Mouse (Mus musculus) thymus, postnatal 0 days (tissue): ENCODE data around the gene Il21r. TPM values are rescaled to one million over a fixed set of nuclear protein-coding genes. Genes with fewer than 3 reads are reported as not detected.

Source experiments
- DNase-seq: peaks from one replicate; pipeline ENCODE4 v3.0.0-alpha.2; 2015; ENCODE audit warnings: low spot score
- polyA plus RNA-seq: library from polyadenylated mRNA; unstranded; fragments of >200 nt; fragmentation: Nextera tagmentation; extraction: Ambion mirVana; gene quantifications from 2 replicates; pipeline ENCODE4 v1.2.1, GENCODE M21; 2015

Gene Il21r
- polyA plus RNA-seq, 1 experiment from 2014 or later = 36.8 TPM

DNA sequence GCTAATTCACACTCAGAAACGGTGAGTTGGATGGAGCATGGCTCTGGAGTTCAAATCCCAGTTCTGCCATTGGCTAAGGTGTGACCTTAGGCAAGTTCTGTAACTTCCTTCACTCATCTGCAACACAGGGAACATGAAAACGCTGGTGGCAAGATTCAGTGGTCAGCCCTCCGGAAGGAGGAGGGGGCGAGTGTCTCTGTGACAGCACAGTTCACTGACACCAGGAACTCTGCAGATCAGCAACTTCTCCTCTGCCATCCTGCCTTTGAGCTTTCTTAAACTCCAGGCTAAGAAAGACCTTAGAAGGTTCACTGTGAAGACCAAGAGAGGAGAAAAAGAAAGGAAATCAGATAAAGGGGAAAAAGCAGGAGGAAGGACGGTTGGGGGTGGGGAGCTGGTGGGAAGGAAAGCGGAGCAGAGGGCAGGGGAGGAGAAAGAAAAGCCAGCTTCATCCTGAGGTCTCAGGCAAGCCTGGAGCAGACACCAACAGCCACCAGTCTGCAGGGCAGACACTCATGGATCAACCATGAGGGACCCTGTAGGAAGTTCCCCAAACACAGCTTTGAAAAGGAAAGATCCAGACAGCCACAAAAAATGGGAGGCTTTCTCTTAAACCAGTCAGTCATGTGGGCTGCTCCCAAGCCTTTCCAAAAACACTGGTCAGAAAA lies 2.5 kb upstream of the Il21r start:
- peak; percentile 37 for DNase-seq

DNA sequence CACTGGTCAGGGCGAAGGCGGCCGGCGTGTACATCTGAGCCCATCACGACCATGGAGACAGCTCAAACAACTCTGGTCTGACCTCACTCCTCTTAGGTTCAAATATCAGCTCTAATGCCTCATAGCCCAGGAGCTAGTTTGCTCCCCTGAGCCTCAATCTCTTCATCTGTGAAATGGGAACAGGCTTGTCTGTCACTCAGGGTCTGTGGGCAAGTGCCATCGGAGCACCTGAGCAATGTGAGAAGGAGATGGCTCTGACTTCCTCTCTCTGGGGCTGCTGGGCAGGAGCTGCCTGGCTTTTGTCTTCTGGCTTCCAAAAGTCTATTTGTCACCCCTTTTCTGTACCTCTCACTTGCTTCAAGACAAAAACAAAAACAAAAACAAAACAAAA lies 2.0 kb upstream of the Il21r start:
- no peak for DNase-seq

DNA sequence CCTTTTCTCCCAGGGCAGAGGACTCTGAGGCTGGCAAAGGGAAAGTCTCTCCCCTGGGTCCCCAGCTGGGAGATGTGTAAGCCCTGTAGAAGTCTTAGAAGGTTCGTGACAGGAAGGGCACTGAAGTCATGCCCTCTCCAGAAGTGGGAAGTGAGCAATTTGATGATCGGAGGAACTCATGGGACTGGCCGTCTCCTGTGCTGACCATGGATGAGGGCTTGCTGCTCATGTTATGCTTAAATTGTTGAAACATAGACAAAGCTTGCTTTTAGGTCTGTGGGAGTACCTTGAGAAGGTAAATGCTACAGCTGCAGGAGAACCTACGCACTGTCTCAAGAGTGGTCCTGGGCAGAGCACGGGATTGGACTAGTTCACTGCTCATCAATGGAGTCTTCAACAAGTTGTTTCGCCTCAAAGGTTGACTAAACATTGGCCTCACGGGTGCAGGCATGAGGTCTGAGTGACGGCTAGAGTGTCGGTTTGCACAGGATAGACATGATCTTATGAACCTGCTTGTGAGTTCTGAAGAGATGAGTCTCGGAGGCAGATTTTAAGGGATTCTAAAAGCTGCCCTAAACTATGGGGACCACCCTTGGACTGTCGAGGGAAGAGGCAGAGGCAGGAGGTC lies 1.3 kb upstream of the Il21r start:
- DNase-seq = peak; percentile 22

DNA sequence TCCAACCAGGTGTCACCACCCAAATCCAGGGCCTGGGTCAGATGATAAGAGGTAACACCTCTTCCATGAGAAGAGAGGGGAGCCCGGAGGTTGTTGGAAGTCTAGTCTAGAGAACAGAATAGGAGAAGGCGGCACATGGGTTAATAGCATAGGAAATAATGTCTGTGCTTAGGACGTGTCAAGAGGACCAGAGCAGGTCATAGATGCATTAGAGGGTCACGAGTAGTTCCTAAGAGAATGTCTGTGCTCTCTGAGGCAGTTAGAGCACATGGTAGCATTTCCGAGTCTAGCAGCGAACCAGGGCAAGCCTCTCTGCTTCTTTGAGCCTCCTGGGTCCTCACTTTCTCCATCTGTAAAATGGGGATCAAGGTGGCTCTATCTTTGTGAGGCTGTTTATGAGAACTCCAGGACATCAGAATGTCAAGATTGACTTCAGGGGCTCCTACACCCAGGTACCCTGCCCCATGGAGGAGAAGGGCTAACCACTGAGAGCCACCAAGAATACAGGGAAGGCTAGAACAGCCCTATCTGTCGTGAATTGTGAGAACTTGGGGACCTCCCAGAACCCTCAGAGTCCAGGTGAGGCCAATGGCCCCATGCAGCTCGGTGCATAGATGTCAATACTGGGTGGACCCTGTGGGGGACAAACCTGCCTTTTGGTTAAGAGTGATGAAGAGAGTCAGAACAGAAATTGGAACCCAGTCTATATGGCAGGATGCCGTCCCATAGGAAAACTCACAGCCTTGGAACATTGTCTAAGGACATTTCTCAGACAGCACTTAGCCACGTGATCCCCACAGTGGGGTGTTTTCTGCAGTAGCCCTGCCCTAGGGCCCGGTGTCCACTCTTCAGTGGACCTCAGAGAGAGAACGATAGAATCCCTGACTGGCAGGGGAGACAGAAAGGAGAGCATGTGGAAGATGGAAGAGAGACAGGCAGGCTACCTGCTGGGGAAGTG lies 1.4 kb downstream of the Il21r start:
- DNase-seq = no peak

DNA sequence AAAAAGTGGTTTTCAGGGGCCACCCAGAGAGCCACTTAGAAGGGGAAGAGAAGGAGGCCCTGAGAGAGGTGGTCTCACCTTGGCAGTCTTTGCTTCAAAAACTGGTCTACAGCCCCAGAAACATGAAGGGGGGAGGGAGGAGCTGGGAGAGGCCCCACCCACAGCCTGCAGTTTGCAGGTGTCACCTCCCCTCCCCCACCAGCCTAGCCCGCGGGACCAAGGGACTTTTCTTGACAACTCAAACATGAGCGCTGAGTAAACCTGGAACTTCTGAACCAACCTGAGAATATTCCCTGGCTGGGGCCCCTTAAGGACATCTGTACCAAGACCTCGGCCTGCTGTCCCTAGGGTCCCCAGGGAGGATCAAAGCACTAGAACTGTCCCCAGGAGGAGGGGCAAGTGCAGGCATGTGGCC lies 2.5 kb downstream of the Il21r start:
- DNase-seq = peak; percentile 84

DNA sequence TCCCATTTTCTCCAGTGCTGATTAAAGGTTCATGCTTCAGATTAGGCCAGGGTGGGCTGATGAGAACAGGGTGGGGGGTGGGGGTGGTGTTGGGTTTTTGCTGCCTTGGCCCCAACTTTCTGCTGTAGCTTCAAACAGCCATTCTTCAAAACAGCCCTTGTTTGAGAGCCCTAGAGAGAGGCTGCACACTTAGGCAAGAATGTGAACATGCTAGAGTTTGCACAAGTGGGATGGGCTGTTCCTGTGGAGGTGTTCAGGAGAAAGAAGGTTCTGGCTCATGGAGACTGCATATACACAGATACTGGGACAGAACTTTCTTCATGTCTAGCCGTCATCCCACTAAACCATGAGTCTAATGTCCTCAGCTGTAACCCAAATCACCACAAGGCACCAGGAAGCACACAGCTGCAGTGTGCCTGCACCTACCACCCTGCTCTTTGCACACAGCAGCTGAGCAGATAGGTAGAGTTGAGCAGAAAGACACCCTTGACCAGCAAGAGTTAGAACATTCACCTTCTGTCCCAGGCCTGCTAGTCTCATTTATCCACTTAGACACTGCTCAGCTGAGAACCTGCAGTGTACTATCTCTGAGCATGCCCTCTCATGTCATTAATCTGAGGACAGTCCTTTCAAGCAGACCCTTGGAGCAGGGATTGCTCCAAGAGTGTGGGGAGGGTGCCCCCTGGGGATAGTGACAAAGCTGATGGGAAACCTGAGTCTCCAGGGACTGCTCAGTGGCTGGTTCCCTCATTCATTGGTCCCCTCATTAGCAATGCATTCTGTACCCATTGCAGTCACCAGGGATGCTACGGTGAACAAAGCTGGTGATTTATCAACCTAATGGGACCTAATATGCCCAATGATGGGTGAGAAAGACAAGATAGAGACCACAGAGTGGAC lies 3.3 kb downstream of the Il21r start:
- DNase-seq = peak; percentile 44

DNA sequence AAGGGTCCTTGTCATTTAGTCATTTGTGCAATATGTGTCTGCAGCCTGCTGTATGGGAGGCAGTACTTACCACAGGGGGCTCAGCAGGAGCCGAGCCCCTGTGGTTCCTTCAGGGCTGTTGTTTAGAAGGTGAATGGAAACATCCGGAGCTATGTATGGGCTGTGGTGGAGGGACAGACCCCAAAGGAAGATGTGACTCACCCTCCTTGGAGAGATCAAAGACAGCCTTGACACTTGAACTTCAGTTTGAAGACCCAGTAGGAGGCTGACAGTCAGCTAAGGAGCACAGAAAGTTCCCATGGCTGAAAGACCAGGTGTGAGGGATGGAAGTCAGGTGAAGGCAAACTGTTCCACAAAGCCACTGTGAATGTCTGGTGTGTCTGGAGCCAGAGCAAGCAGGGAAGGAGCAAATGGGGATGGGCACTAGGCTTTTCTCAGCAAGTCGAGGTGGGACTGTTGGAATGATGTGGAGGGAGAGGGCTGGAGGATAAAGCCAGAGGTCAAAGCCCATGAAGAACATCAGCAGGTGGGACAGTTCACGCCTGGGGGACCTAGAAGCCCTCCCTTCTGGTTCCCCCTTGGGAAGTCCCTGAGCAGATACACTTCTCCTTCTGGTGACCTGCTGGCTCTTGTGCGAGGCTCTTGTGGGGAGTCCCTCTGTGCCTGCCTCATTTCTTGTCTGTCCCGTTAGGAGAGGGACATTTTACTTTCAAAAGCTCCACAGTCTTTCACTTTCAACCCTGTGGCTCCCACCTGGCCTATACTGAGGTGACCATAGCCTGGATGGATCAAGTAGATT lies 4.4 kb downstream of the Il21r start:
- peak; percentile 88 for DNase-seq

DNA sequence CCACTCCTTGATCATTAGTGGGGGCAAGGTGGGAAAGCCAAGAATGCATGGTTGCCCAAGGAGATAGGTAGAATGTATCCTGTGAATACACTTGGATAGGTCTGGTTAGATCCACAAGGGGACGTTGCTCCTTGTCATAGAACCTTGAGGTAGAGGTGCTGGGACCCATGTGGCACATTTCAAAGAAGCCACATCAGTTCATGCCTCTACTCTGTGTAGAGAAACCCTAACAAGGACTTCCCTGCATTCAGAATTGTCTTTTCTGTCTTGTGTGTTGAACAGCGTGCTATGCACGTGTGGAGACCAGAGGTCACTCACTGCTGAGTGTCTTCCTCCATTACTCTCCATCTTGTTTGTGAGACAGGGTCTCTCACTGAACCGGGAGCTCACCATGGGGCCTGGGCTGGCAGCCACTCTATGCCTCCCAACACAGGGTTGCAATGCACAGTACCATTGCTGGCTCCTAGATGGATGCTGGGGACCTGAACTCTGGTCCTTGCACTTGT lies 5.0 kb downstream of the Il21r start:
- peak; percentile 52 for DNase-seq

DNA sequence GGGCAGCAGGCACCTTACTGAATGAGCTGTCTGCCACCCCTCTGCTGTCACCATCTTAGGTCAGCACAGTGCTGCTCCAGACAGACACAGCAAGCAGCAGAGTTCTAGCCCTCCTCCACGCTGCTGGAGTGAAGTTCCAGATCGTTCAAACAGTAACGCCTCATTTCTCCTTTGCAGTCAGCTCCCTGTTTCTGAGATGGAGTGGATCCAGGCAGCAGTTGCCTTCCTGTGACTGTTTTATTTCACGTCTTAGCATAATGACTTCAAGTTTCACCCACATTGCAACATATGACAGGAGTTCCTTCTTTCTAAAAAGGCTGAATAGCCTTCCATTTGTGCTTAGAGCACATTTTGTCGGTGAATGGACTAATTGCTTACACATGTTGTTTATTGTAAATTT lies 10.3 kb downstream of the Il21r start:
- DNase-seq = no peak

DNA sequence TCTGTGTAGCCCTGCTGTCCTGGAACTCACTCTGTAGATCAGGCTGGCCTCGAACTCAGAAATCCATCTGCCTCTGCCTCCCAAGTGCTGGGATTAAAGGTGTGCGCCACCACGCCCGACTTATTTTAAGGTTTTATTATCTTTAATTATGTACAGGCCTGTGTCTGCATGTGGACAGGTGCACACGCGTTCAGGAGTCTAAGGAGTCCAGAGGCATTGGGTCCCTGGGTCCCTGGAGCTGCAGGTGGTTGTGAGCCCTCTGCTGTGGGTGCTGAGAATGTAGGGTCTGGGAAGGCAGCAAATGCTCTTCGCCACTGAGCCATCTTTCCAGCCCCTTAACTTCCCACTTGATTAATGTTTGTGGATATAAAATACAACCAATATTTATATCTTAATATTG lies 12.2 kb downstream of the Il21r start:
- no peak for DNase-seq

DNA sequence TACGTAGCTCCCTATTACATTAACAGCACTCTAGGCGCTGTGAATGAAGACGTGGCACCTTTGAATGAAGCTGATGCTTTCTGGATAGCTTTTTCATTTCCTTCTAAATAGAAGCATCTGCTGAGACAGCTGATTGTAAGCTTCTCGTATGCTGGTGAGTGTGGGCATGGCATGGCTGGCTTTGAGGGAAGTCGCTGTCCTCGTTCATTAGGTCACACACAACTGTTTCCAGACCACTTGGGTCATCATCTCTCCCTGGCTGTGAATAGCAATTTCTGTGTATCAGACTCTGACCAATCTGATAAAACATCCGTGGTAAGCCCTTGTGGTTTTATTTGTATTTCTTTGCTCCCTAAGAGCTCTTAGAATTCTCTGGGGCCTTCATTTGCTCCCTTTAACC lies 14.8 kb downstream of the Il21r start:
- no peak for DNase-seq

DNA sequence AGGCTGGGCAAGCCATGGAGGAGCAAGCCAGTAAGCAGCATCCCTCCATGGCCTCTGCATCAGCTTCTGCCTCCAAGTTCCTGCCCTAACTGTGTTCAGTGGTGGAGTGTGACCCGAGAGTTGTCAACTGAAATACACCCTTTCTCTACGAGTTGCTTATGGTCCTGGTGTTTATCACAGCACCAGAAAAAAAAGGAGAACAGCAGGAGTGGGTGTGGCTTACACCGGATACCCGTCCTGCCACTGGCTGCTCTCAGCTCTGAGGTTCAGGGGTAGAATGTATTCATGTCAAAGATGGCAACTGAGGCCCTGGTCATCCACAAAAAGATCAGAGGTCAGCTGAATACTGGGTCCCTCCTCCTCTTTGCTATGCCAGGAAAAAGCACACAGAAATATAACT lies 16.8 kb downstream of the Il21r start:
- DNase-seq = no peak

DNA sequence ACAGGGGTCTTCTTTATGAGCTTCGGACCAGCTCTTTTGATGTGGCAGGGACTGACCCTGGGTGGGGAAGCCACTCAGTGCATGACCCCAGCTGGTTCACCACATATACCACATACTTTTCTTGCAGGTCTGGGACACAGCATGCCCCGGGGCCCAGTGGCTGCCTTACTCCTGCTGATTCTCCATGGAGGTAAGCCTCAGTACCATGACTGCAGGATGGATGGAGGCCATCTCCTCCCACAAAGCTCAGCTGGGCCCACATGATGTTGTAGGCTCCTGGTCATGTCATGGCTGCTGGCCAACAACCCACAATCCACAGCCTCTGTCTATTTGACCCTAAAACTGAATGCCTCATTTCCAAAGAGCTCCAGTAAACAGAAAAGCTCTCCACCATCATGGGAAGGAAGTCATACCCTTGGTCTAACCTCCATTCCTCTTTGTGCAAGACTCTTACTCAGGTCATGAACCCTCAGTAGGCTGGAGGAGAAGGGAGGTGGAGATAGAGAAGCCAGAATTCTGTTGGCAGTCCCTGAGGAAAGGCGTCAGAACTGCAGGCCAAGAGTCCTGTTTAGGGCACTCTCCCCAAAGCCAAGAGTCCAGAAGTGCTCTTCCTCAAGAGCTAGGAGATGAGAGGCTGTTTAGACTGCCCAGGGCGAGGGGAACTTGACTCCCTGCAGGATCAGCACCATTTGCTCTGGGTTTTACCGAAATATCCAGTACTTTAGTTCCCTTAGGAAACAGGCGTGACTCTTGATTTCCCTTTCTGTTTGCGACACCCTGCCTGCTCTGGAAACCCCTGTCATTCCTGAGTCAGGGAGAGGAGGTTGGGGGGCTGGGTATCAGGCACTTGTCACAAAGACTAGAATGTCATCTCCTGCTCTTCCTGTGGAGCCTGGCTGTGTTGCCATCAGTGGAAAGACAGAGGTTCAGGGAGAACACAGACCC lies 19.8 kb downstream of the Il21r start:
- DNase-seq = no peak

DNA sequence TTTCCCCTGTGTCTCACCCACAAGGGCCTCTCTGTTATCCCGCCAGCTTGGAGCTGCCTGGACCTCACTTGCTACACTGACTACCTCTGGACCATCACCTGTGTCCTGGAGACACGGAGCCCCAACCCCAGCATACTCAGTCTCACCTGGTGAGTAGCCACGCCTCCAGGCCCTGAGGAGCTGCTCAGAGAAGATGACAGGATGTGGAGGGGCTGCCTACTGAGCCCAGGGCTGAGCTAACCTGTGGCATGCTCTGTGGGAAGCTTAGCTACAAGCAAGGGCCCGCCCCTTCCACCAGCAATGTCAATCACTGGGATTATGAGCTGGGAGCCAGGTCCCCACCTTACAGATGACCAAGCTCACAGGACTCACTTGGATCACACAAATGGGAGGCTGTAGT lies 22.0 kb downstream of the Il21r start:
- DNase-seq = peak; percentile 73

DNA sequence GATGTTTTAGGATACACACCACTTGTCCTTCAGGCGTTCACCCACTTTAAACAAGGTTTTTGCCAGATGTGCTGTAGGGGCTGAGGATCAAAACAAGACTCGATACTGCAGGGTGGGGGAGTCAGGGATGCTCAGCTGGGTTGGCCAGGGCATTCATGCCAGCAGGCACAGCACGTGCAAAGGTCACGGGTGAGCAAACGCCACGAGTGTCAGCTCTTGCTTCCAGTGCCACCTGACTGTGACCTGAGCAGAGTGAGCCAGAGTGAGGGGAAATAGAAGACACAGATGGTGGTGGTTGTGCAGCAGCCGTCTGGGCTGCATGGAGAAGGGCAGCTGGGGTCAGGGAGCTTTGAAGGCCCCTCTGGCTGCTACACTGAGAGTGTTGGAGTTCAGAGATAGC lies 22.6 kb downstream of the Il21r start:
- no peak for DNase-seq

DNA sequence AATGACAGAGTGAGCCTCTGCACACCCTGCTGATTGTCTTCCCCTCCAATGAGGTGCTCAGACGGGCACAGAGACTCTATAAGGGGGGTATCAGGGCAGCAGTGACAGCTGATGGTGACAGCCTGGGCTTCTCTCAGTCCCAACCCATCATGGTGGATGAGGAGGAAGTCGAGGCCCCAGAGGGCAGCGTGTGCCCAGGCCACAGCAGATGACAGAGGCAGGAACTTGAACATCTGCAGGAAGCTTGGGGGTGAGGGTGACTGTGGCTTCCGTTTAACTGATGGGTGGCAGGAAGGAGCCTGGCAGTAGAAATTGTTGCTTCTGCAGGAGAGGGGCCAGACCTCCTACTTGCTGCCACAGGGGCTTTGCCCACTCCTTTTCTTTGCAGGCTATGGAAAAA lies 27.1 kb downstream of the Il21r start:
- peak; percentile 91 for DNase-seq

DNA sequence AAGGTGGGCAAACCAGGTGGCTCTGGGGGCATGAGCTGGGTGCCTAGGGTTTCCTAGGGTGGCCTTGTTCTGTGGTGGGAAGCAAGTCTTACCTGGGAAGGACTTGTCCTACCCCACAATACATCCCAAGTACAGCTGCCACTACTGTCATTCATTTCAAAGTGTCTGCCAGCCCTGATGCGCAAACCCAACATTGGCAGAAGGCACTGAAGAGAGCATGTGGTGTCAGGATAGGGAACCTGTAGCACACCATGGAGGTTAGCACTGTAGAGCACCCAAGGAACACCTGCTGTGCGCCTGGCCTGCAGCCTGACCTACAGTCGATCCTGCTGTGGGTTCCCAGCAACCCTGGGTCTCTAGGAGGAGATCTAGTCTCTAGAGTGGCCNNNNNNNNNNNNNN lies 27.8 kb downstream of the Il21r start:
- peak; percentile 53 for DNase-seq

DNA sequence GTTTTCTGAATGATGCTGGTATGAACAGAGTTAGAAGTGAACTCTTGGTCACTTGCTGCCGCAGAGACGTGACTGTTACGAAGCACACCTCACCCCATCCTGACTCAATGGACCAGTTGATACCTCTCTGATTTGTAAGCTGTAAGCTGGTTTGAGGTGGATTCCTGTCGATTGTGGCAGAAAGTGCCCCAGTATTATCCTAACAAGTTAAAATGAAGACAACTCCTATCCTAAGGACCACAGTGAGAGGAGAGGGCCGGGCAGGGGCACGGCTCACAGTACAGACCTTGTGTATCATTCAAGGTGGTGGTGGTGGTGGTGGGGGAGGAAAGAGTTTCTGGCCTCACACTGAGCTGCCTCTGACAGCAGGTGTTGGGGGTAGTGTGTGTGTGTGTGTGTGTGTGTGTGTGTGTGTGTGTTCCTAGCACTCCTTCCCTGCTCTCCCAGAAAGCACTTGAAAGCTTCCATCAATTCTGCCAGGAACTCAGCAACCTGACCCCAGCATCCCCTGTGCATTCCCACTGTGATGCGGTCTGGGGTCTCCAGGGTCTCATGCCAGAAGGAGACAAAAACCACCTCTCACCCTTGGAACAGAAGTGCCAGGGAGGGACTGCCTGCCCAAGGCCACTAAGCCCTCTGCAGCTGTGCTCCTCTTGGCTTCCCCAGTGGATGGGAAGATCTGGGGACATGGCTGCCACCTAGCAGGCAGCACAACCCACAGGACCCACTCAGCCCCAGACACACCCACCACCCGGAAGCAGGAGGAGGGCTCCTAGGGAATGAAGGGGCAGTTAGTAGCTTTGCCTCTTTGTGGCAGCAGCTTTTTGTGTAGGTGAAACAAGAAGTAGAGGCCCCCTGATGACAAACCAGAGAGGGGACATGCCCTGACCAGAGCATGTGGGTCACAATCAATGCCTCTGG lies 34.3 kb downstream of the Il21r start:
- peak; percentile 47 for DNase-seq
